Mouse (Mus musculus): Measurements from ENCODE around the gene Hal.

The Hal gene

GRCm38 (mm10) chr10:93567066-93567465 is 78.5 kb downstream of the Hal start:
- no peak for DNase-seq (ENCODE audit: low read depth, low spot score)

- DNase-seq (ENCODE audit: low read depth, low spot score), result no peak
Measured at GRCm38 (mm10) chr10:93567841-93568566, 79.4 kb downstream of the Hal start.

- no peak for DNase-seq (ENCODE audit: low read depth, low spot score)
Measured at GRCm38 (mm10) chr10:93568671-93569070, 80.1 kb downstream of the Hal start.
